Mouse (Mus musculus) naive thymus-derived CD4-positive, alpha-beta T cell, adult 2 months (primary cell): ENCODE results near the gene Slc44a1.

Source experiments
- DNase-seq: peaks from one replicate; pipeline ENCODE4 v3.0.0-alpha.2; 2011; ENCODE audit warnings: low read depth

Slc44a1 gene

GRCm38 (mm10) chr4:53440010-53440815 lies at the start of gene Slc44a1:
TSS of gene Slc44a1 (plus strand) at chr4:53440413.
- DNase-seq: peak; percentile 87

DNA sequence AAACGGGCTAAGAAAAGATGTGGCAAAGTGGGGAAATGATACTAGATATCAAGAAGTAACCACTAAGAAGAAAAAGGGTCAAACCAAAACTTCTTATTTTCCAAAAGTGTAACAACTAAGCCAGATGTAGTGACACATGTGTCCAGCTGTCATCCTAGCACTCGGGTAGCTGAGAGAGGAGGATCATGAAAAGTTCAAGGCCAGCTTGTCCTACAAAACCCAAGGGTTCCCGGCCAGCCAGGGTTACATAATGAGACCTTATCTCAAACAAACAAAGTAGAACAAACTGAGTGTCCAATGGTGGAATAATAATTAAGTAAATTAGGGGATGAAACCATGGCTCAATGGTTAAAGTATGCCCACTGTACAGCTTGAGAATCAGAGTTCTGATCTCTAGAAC lies 45.2 kb upstream of the Slc44a1 start:
- DNase-seq: no peak

DNA sequence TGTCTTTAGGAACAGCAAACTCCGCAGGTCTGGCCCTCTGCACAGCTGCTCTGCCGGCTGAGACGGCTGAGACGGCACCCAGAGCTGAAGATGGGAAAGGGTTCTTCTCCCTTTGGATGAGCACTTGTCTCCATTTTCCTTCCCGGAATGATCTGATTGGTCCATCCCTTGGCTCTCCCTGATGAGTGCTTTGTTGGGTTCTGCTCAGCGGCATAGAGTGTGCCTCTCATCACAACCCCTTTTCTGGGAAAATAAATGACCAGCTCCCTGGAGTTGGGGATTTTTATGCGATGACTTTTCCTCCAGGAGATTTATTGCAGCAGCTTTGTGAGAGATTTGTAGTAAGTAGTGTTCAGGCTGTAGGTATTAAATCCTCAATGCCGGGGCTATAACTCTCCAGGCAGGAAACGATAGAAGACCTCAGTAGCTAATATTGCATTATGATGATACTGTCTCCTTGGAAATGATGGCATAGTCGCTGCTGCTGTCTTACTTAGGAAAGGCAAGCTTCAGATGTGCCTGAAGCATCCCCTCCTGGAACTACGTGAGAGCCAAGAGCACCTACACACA lies 43.5 kb upstream of the Slc44a1 start:
- no peak for DNase-seq

DNA sequence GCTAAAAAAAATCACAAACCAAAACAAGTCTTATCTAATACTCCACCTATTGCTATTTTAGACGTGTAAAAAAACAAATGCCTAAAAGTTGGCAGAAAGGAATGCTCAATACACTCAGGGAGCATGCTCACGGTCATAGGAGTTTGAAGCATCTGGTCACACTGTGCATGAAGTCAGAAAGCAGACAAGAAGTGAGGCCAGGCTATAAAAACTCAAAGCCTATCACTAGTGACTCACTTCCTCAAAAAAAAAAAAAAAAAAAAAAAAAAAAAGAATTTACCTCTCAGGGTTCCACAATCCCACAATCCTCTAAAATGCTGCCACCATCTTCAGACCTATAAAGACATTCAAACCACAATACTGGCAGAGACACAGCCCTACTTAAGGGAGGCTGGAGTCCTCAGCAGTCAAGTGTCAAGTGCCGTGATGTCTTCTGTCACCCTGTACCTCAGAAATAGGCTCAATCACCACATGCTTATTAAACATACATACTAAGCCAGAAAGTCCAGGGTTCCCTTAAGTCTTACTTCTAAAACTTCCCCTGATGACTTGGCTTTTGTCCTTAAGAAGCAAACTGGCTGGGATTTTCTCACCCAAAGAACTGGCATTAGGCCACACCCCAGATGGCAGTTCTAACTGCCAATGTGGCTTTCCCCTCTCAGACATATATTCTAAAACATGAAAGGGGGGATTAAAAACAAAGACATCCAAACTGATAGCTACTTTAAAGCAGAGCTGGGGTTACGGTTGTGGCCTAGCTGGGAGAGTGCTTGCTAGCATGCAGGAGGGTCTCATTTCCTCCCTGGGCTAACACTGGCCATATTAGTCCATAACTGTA lies 42.7 kb upstream of the Slc44a1 start:
- no peak for DNase-seq

DNA sequence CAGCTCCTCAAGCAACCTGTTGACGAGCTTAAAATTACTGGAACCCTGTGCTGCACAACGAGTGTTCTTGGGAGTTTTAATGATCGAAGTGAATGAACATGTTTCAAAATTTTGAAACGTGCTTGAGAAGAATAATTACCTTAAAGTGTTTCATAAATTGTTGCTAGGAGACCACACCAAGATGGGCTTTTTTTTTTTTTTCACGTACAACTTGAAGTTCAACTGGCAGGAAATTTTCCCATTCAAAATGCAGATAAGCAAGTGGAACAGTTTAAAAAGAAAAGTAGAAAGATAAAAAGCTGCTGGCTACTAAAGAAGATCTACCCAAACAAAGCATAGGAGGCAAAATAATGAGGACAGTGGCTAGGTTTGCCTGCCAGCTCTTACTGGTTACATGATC lies 41.7 kb upstream of the Slc44a1 start:
- no peak for DNase-seq

GRCm38 (mm10) chr4:53399428-53399827 lies 40.8 kb upstream of the Slc44a1 start:
- no peak for DNase-seq

- no peak for DNase-seq
Measured at GRCm38 (mm10) chr4:53403386-53403785, 36.8 kb upstream of the Slc44a1 start.

GRCm38 (mm10) chr4:53404431-53404925 lies 35.7 kb upstream of the Slc44a1 start:
- DNase-seq: no peak

DNA sequence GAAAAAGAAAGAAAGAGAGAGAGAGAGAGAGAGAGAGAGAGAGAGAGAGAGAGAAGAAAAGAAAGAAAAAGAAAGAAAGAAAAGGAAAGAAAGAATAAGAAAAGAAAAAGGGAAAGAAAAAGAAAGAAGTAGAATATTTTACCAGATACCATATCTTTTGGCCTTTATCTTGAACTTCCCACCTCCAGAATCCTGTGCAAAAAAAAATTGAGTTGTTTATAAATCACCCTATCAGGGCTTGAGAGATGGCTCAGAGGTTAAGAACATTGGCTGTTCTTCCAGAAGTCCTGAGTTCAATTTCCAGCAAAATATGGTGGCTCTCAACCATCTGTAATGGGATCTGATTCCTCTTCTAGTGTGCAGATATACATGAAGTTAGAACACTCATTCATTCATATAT lies 33.3 kb upstream of the Slc44a1 start:
- no peak for DNase-seq

- DNase-seq: no peak
Measured at GRCm38 (mm10) chr4:53408821-53409220, 31.4 kb upstream of the Slc44a1 start.

DNA sequence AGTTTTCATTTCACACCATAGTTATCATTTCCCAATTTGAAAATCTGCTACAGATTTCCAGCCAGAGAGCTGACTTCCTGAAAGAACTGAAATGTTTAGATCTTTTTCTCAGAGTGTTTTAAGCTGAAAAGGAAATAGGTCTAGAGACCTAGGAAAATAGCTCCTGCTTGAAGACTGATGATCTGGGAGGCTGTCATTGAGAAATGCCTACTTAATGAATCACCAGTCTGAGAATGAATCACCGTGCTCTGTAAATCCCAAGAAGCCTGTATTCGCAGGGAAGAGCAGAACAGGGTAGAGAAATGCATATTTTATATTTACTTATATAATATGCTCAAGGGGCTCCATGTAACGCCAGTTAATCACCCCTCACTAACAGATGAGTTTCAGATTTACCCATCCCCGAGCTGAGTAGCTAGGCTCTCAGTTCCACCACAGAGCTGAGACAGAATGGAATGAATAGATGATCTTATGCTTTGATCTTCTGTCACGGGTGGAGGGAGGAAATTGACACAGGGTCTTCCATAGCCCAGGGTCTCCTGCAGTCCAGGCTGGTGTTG lies 30.6 kb upstream of the Slc44a1 start:
- no peak for DNase-seq

GRCm38 (mm10) chr4:53410752-53411151 lies 29.5 kb upstream of the Slc44a1 start:
- DNase-seq: no peak

DNA sequence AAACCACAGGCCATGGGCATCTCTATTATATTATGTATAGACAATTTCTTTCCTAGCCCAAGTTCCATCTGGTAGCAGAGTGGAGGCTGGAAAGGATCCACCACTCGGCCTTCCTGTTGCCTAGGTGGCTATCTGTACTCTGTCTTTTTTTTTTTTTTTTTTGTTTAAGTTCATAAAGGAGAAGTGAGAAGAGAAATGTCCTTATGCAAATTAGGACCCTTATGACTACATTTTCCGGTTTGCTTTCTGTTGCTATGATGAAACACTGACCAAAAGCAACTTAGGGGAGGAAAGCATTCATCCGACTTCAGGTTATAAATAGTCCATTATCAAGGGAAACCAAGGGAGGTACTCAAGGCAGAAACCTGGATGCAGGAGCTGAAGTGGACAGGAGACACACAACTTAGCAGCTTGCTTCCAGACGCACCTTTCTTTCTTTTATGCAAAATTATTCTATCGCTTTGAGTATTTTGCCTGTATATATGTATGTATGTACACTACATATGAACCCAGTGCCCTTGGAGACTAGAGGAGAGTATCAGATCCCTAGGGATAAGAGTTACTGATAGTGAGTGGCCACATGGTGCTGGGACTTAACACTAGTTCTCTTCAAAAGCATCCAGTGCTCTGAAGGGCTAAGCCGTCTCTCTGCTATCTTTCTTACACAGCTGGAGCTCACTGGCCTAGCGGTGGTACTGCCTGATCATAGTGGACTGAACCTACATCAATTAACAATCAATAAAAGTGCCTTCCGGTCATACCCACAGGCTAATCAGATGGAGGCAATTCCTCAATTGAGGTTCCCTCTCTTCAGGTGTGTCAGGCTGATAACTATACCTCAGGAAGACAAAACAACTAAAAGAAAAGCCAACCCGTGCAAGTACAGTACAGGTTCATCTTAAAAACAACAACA lies 28.0 kb upstream of the Slc44a1 start:
- DNase-seq: no peak

- no peak for DNase-seq
Measured at GRCm38 (mm10) chr4:53412991-53413390, 27.2 kb upstream of the Slc44a1 start.

DNA sequence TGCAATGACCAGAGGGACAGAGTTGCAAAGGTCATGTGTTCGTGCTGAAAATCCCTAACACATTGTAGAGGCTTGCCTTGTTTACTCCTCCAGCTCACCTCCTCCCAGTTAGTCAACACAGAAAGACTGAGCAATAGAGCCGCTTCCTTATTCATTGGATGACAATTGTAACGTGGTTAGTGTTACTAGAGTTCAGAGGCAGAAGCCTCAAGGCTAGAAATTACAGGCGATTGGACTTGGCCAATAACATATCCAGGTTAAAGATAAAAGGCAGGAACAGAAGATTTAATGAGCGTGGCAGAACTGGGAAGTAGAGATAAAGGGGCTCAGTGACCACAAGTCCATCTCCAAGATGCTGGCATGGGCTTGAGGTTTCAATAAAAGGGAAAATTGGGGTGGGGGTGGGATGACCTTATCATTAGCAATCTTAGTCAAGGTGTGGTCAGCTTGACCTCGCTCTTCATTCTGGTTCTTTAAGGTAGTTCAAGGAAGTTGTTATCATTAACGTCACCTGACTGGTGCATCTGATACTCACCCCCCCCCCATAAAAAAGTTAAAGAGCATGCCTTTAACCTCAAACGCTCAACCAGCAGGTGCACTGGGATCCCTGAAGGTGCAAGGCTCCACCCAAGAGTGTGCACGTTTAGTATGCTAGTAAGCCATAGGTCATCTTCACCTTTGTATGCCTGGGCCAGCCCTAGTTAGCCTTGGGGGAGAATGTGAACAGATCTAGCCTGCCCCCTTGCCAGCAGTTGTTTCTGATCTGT lies 26.0 kb upstream of the Slc44a1 start:
- DNase-seq: no peak

- DNase-seq: no peak
Measured at GRCm38 (mm10) chr4:53415873-53416637, 24.2 kb upstream of the Slc44a1 start.

GRCm38 (mm10) chr4:53416928-53417327 lies 23.3 kb upstream of the Slc44a1 start:
- no peak for DNase-seq

- no peak for DNase-seq
Measured at GRCm38 (mm10) chr4:53422799-53423198, 17.4 kb upstream of the Slc44a1 start.

DNA sequence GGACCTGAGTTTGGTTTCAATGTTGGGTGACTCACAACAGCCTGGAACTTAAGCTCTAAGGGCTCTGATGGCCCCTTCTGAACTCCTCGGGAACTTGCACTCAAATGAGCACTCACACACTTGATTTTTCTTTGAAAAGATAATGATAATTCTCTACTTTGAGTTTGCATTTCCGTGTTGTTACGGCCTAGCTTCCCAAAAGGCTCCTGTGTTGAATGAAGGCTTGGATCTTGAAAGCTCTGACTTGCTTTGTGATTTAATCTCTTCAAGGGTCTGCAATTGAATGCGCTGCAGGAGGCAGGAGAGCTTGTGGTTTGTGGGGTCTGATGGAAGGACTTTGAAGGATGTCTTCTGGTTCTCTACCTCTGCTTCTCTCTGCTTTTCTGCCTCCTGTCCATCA lies 13.1 kb upstream of the Slc44a1 start:
- DNase-seq: no peak

- no peak for DNase-seq
Measured at GRCm38 (mm10) chr4:53430522-53430921, 9.7 kb upstream of the Slc44a1 start.
